Mouse (Mus musculus) olfactory bulb, adult 2 months (tissue): ENCODE measurements around the gene Ttc27.

Experiments
- CTCF ChIP-seq: fragments of 200-500 bp; IDR thresholded peaks from 2 replicates; pipeline ENCODE4 v1.5.1; 2012; ENCODE audit warnings: low read depth, mild to moderate bottlenecking, low read length, moderate library complexity; ENCODE audit not compliant: insufficient read depth
- POLR2A ChIP-seq: fragments of 200-500 bp; IDR thresholded peaks from 2 replicates; pipeline ENCODE4 v1.6.1; 2012; ENCODE audit warnings: mild to moderate bottlenecking, low read depth, low read length, moderate library complexity; ENCODE audit not compliant: insufficient read depth

DNA sequence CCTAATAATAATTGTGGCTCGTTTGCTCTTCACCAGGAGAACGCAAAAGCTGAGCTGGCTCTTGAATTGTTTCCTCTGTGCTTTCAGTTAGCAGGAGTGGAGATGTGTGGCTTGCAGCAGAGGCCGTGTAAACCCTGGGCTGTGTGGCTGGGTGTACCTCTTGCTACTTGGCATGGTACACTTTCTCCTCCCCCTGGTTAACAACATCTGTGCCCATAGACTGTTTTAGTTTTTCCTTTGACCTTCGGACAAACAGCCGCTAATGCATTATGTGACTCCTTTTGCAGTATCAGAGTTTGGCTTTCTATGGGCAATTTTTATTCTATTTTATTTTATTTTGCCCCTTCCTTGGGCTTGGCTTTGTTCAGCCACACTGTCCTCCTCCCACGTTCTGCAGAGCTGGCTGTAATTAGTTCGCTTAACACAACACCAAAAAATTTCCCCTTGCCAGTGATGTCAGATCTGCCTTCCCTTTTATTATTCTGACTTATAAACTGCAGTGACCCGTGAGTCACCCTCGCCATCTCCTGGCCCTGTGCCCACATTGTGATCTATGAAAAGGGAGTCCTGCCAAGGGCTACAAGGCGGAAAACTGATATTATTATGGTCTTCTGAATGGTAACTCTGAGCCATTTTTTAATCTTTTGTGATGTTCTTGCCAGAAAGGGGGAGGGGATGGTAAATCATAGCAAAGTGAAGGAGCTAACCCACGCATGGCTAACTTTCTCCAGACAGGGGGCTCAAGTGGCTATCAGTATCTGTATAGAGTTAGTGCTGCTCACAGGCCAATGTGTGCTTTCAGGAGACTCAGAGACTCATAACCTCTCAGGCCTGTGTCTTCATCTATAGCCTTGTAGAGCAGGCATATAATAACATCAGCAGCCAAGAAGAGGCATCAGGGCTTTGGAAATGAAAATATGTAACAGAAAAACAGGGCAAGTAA lies 149.3 kb downstream of the Ttc27 start:
- no peak for TF ChIP-seq CTCF
- TF ChIP-seq POLR2A, result no peak
